Mouse (Mus musculus) megakaryocyte, embryonic 14.5 days (primary cell): Measurements from ENCODE around the gene Cd2.

Source experiments
- FLI1 ChIP-seq: IDR thresholded peaks from 2 replicates; pipeline ENCODE4 v1.6.1; 2012; ENCODE audit warnings: low read length, inconsistent platforms, mixed read lengths
- GATA1 ChIP-seq: IDR thresholded peaks from 3 replicates; pipeline ENCODE4 v1.6.1; 2012; ENCODE audit warnings: mixed read lengths, low read length, inconsistent platforms, borderline replicate concordance

DNA sequence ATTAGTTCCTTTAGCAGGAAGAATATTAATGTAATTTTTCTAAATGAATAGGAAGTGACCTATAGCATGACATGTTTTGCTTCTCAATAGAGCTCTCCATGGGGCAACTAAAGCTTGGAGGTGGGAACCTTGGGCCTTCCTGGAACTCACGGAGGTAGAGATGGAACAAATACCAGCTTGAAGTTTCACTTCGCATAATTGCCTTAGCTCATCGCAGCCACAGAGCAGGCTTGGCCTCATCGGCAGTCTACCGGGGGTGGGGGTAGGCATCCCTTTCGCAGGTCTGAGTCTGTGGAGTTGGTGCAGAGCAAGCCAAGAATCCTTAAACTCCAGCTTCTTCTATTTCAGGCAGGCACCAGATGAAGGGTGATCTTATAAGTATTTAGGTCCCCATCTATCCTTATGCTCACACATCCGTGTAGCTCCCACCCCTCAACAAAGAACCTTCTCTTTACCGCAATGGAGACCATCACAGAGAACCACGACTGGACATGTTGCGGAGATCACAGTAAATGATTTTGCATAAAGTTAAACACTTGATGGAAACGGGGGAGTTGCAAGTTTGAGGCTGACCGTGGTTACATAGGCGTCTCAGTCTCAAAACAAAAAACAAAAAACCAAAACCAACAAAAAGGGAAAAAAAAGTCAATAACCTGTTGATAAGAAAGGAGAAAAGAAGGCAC, 58.7 kb downstream of the Cd2 start:
- no peak for TF ChIP-seq GATA1
- TF ChIP-seq FLI1: no peak
